Mouse (Mus musculus): Measurements from ENCODE around the gene Srd5a2.

GRCm38 (mm10) chr17:74020526-74021203, 27.1 kb downstream of the Srd5a2 start:
- TF ChIP-seq CHD2 (IDR thresholded peaks at IDR 0.05; ENCODE audit: low read length) (no peak), CTCF (IDR thresholded peaks at IDR 0.05 in 2 of 3, conservative IDR thresholded peaks at IDR 0.05 in 1 of 3; ENCODE audit: control insufficient read depth in 1 of 3, insufficient read depth in 1 of 3, low read depth in 2 of 3, low read length in 3 of 3, poor library complexity in 1 of 3, severe bottlenecking in 1 of 3) (peak; percentile 86 to 98 (median 92)), USF1 (IDR thresholded peaks at IDR 0.05; ENCODE audit: low read depth, low read length) (no peak), MAZ (IDR thresholded peaks at IDR 0.05; ENCODE audit: low read depth, low read length) (0 out of 2 replicates have a peak, but pooled peaks have one; percentile 46), USF2 (IDR thresholded peaks at IDR 0.05; ENCODE audit: borderline replicate concordance in 1 of 2, insufficient read depth in 1 of 2, low read depth in 1 of 2, low read length in 2 of 2) (no peak), ZC3H11A (IDR thresholded peaks at IDR 0.05; ENCODE audit: low read depth, low read length) (peak; percentile 72), ELF1 (IDR thresholded peaks at IDR 0.05; ENCODE audit: low read depth, low read length) (no peak), SMC3 (IDR thresholded peaks at IDR 0.05; ENCODE audit: low read depth, low read length) (peak; percentile 95), TAL1 (IDR thresholded peaks at IDR 0.05; ENCODE audit: low read length) (no peak), JUND (IDR thresholded peaks at IDR 0.05; ENCODE audit: low read depth, low read length) (no peak), POLR2A (IDR thresholded peaks at IDR 0.05; ENCODE audit: control insufficient read depth in 1 of 2, insufficient read depth in 1 of 2, low read depth in 1 of 2, low read length in 2 of 2, poor library complexity in 1 of 2) (no peak)
